Mouse (Mus musculus) lung, postnatal 0 days (tissue): ENCODE data around the gene Mink1. TPM values are rescaled to one million over a fixed set of nuclear protein-coding genes. Genes with fewer than 3 reads are reported as not detected.

Experiments used
- ATAC-seq: fragments of 200-750 bp; cut with Nextera tagmentation; 2 replicates; pipeline ENCODE4 v1.8.0; 2017; ENCODE audit warnings: moderate library complexity
- DNase-seq: peaks from one replicate; pipeline ENCODE4 v3.0.0-alpha.2; 2016; ENCODE audit warnings: low spot score
- H3K27ac ChIP-seq: fragments of 300-500 bp; sonication (generic); 2 replicates; pipeline ENCODE4 v1.5.1; 2014; ENCODE audit warnings: antibody characterized with exemption, mild to moderate bottlenecking, low read length, mixed read lengths
- H3K27me3 ChIP-seq: fragments of 300-500 bp; sonication (generic); replicated peaks from 2 replicates; pipeline ENCODE4 v1.6.1; 2014; ENCODE audit warnings: low read length, mixed read lengths; ENCODE audit not compliant: insufficient read depth
- H3K36me3 ChIP-seq: fragments of 300-500 bp; sonication (generic); 2 replicates; pipeline ENCODE4 v1.6.1; 2014; ENCODE audit warnings: low read length, mixed read lengths; ENCODE audit not compliant: insufficient read depth
- H3K4me1 ChIP-seq: fragments of 300-500 bp; sonication (generic); 2 replicates; pipeline ENCODE4 v1.6.1; 2014; ENCODE audit warnings: antibody characterized with exemption, low read depth, low read length, mixed read lengths; ENCODE audit not compliant: insufficient read depth
- H3K4me2 ChIP-seq: fragments of 300-500 bp; sonication (generic); replicated peaks from 2 replicates; pipeline ENCODE4 v1.6.1; 2014; ENCODE audit warnings: low read depth, mild to moderate bottlenecking, low read length, moderate library complexity, mixed read lengths
- H3K4me3 ChIP-seq: fragments of 300-500 bp; sonication (generic); 2 replicates; pipeline ENCODE4 v1.5.1; 2014; ENCODE audit warnings: low read depth, low read length
- H3K9ac ChIP-seq: fragments of 300-500 bp; sonication (generic); replicated peaks from 2 replicates; pipeline ENCODE4 v1.6.1; 2014; ENCODE audit warnings: low read depth, mild to moderate bottlenecking
- H3K9me3 ChIP-seq: fragments of 300-500 bp; sonication (generic); 2 replicates; pipeline ENCODE4 v1.6.1; 2016; ENCODE audit warnings: low read length, mixed read lengths
- CTCF ChIP-seq: IDR thresholded peaks from 2 replicates; pipeline ENCODE4 v1.5.1; 2016; ENCODE audit warnings: antibody characterized with exemption, mild to moderate bottlenecking
- EP300 ChIP-seq: IDR thresholded peaks from 2 replicates; pipeline ENCODE4 v1.6.1; 2016; ENCODE audit warnings: antibody characterized with exemption, mild to moderate bottlenecking, control low read depth
- WGBS: fragments of 180-500 bp; shearing (Covaris S2); extraction: QIAGEN DNeasy Blood & Tissue Kit; methylation state at CpG from one replicate; pipeline ENCODE4 v1.1.7; 2014; 5-methylcytosine and 5-hydroxymethylcytosine counted together
- polyA plus RNA-seq: library from polyadenylated mRNA; unstranded; fragments of >200 nt; fragmentation: Nextera tagmentation; extraction: Ambion mirVana; gene quantifications from 2 replicates; pipeline ENCODE4 v1.2.1, GENCODE M21; 2015

Gene Mink1
- 7.4 and 7.6 TPM in 2 replicates for polyA plus RNA-seq

- Histone ChIP-seq H3K27me3 (no peaks in the 10 kb centered on the region), H3K4me3 (peak within 1 kb of the TSS; percentile 85), H3K27ac (peak within 1 kb of the TSS; percentile 88), H3K4me1 (peaks cover 7% of the 10 kb centered on the region; the same call in 1 of the 2 replicates), H3K36me3 (0 out of 2 replicates have a peak, but pooled peaks cover 2% of the 10 kb centered on the region), H3K9ac (peak within 1 kb of the TSS; percentile 58), H3K4me2 (peak within 1 kb of the TSS; percentile 95), H3K9me3 (no peaks in the 10 kb centered on the region)
- ATAC-seq (peak; percentile 89), DNase-seq (peak; percentile 93)
- TF ChIP-seq EP300: no peak
- peak; percentile 29; the same call in 1 of the 2 replicates for TF ChIP-seq CTCF
- under 1% methylated on average over 43 of the region's 57 CpGs for WGBS
These were observed at the start of gene Mink1 for GRCm38 (mm10) chr11:70562287-70562994. Gene Mink1 (plus strand): TSS chr11:70562881.

GRCm38 (mm10) chr11:70513520-70513919 lies 49.2 kb upstream of the Mink1 start:
- no peaks in the 10 kb centered on the region for H3K9me3 ChIP-seq
- H3K36me3 ChIP-seq: no peaks in the 10 kb centered on the region
- no peak overlapping the region for H3K4me3 ChIP-seq
- H3K9ac ChIP-seq: no peak overlapping the region
- no peaks in the 10 kb centered on the region for H3K4me1 ChIP-seq
- no peak overlapping the region for H3K27ac ChIP-seq
- H3K27me3 ChIP-seq: no peaks in the 10 kb centered on the region
- TF ChIP-seq CTCF (no peak), EP300 (no peak)
- no peak overlapping the region for H3K4me2 ChIP-seq
- DNase-seq (no peak), ATAC-seq (no peak)
- 63% methylated on average over 11 of the region's 11 CpGs for WGBS

GRCm38 (mm10) chr11:70514288-70514687 lies 48.4 kb upstream of the Mink1 start, which contains the start of gene Vmo1:
Gene Vmo1 (minus strand): TSS chr11:70514616.
- no peaks in the 10 kb centered on the region for H3K27me3 ChIP-seq
- TF ChIP-seq CTCF: no peak
- no peak for TF ChIP-seq EP300

GRCm38 (mm10) chr11:70516352-70516751 lies 46.3 kb upstream of the Mink1 start:
- no peaks in the 10 kb centered on the region for H3K27me3 ChIP-seq
- no peak overlapping the region for H3K4me3 ChIP-seq
- H3K27ac ChIP-seq: no peak overlapping the region
- DNase-seq (peak; percentile 75), ATAC-seq (no peak)
- TF ChIP-seq EP300: no peak
- peak; percentile 79 for TF ChIP-seq CTCF
- 17% methylated on average over 2 of the region's 2 CpGs for WGBS
- H3K4me1 ChIP-seq: peaks cover 4% of the 10 kb centered on the region; the same call in 1 of the 2 replicates
- H3K9me3 ChIP-seq: no peaks in the 10 kb centered on the region
- H3K36me3 ChIP-seq: no peaks in the 10 kb centered on the region
- H3K9ac ChIP-seq: no peak overlapping the region
- no peak overlapping the region for H3K4me2 ChIP-seq

More at GRCm38 (mm10) chr11:70514288-70514687, 48.4 kb upstream of the Mink1 start, which contains the start of gene Vmo1:
- no peaks in the 10 kb centered on the region for H3K9me3 ChIP-seq
- no peak within 1 kb of the TSS for H3K27ac ChIP-seq
- H3K9ac ChIP-seq: no peak within 1 kb of the TSS
- no peak within 1 kb of the TSS for H3K4me3 ChIP-seq
- H3K4me2 ChIP-seq: no peak within 1 kb of the TSS
- H3K4me1 ChIP-seq: no peaks in the 10 kb centered on the region
- no peak for ATAC-seq
- H3K36me3 ChIP-seq: no peaks in the 10 kb centered on the region
- no peak for DNase-seq
- WGBS: 86% methylated on average over 7 of the region's 7 CpGs

- H3K4me1 ChIP-seq: peaks cover 4% of the 10 kb centered on the region; the same call in 1 of the 2 replicates
- H3K9me3 ChIP-seq: no peaks in the 10 kb centered on the region
- TF ChIP-seq EP300 (no peak), CTCF (no peak)
- H3K4me2 ChIP-seq: no peak overlapping the region
- 65% methylated on average over 1 of the region's 1 CpGs for WGBS
- no peaks in the 10 kb centered on the region for H3K36me3 ChIP-seq
- ATAC-seq: no peak
- no peaks in the 10 kb centered on the region for H3K27me3 ChIP-seq
- no peak for DNase-seq
- H3K9ac ChIP-seq: no peak overlapping the region
- H3K4me3 ChIP-seq: no peak overlapping the region
- H3K27ac ChIP-seq: no peak overlapping the region
These were observed 44.2 kb upstream of the Mink1 start for GRCm38 (mm10) chr11:70518436-70518835.

GRCm38 (mm10) chr11:70518923-70519322 lies 43.8 kb upstream of the Mink1 start, which contains the start of gene Gltpd2:
Gene Gltpd2 (plus strand): TSS chr11:70519196.
- peak within 1 kb of the TSS; percentile 57 for H3K4me2 ChIP-seq
- 78% methylated on average over 10 of the region's 10 CpGs for WGBS
- H3K9ac ChIP-seq: peak within 1 kb of the TSS; percentile 56
- peak within 1 kb of the TSS; percentile 78 for H3K27ac ChIP-seq
- TF ChIP-seq EP300 (no peak), CTCF (no peak)
- no peaks in the 10 kb centered on the region for H3K27me3 ChIP-seq
- DNase-seq (no peak), ATAC-seq (no peak)
- H3K36me3 ChIP-seq: no peaks in the 10 kb centered on the region
- peak within 1 kb of the TSS; percentile 34 for H3K4me3 ChIP-seq
- H3K9me3 ChIP-seq: no peaks in the 10 kb centered on the region
- H3K4me1 ChIP-seq: peaks cover 4% of the 10 kb centered on the region; the same call in 1 of the 2 replicates
